ENCODE assay signal across 7 mouse cellular contexts in genomic region chrX:151046777-151047430, GRCm38 (mm10). TPM values are rescaled to one million over a fixed set of nuclear protein-coding genes. Genes with fewer than 3 reads are reported as not detected.
DNase-seq lines count a peak whose midpoint lies in the region; ATAC-seq and TF ChIP-seq lines count a peak whose summit lies in the region.

No protein-coding gene starts in this region.

- no peak overlapping the region for H3K27ac ChIP-seq in bone marrow macrophage, adult 2 months (ENCODE audit: insufficient read depth, low read depth, low read length)
- H3K27ac ChIP-seq in embryonic facial prominence, embryonic 14.5 days (replicated peaks; ENCODE audit: low read depth, low read length) = peak overlapping the region; percentile 88
- peak overlapping the region; percentile 91 for H3K27ac ChIP-seq in heart, embryonic 10.5 days
- peak overlapping the region; percentile 92 for H3K27ac ChIP-seq in kidney, embryonic 14.5 days (ENCODE audit: low read depth, low read length)
- H3K27ac ChIP-seq in limb, embryonic 14.5 days (replicated peaks; ENCODE audit: low read depth, low read length) = peak overlapping the region; percentile 87
- H3K27ac ChIP-seq in midbrain, embryonic 16.5 days (ENCODE audit: low read length) = peak overlapping the region; percentile 93

- peak; percentile 92 for DNase-seq in embryonic facial prominence, embryonic 14.5 days (ENCODE audit: low spot score)
- peak; percentile 90 for DNase-seq in heart, embryonic 10.5 days (ENCODE audit: low spot score)
- DNase-seq in limb, embryonic 14.5 days (ENCODE audit: low spot score) = peak; percentile 87
- peak; percentile 29 to 69 for DNase-seq in spleen, postnatal 4 days (ENCODE audit: low spot score in 2 of 2)

- no peaks in the 10 kb centered on the region; the same call in 1 of the 2 replicates for H3K27me3 ChIP-seq in embryonic facial prominence, embryonic 14.5 days (replicated peaks; ENCODE audit: control insufficient read depth, insufficient read depth, low read length)
- H3K27me3 ChIP-seq in heart, embryonic 10.5 days (ENCODE audit: insufficient read depth, poor library complexity, severe bottlenecking) = peaks cover 6% of the 10 kb centered on the region; the same call in 1 of the 2 replicates
- no peaks in the 10 kb centered on the region for H3K27me3 ChIP-seq in kidney, embryonic 14.5 days (ENCODE audit: control insufficient read depth, insufficient read depth, low read length)
- H3K27me3 ChIP-seq in limb, embryonic 14.5 days (ENCODE audit: control insufficient read depth, insufficient read depth, low read length) = no peaks in the 10 kb centered on the region
- no peaks in the 10 kb centered on the region; the same call in 1 of the 2 replicates for H3K27me3 ChIP-seq in midbrain, embryonic 16.5 days (ENCODE audit: control insufficient read depth, insufficient read depth, low read depth, low read length)

- TF ChIP-seq POLR2A in bone marrow macrophage, adult 2 months (IDR thresholded peaks at IDR 0.05; ENCODE audit: borderline replicate concordance, low read depth, low read length) = no peak
- TF ChIP-seq POLR2A in limb, embryonic 14.5 days (IDR thresholded peaks at IDR 0.05; ENCODE audit: borderline replicate concordance, extremely low read depth, insufficient read depth, insufficient read length) = 0 out of 2 replicates have a peak, but pooled peaks have one; percentile 50

- WGBS in embryonic facial prominence, embryonic 14.5 days = 28% methylated on average over 19 of the region's 62 CpGs
- WGBS in heart, embryonic 10.5 days = 20% methylated on average over 57 of the region's 62 CpGs
- WGBS in kidney, embryonic 14.5 days = 32% methylated on average over 46 of the region's 62 CpGs
- 16% methylated on average over 23 of the region's 62 CpGs for WGBS in limb, embryonic 14.5 days
- WGBS in midbrain, embryonic 16.5 days = 18% methylated on average over 43 of the region's 62 CpGs

- peak overlapping the region; percentile 61 for H3K4me2 ChIP-seq in embryonic facial prominence, embryonic 14.5 days (ENCODE audit: low read depth, low read length)
- H3K4me2 ChIP-seq in kidney, embryonic 14.5 days (replicated peaks; ENCODE audit: low read depth, low read length) = peak overlapping the region; percentile 60
- H3K4me2 ChIP-seq in limb, embryonic 14.5 days (replicated peaks; ENCODE audit: low read depth, low read length, severe bottlenecking) = peak overlapping the region; percentile 68
- peak overlapping the region; percentile 79 for H3K4me2 ChIP-seq in midbrain, embryonic 16.5 days (ENCODE audit: low read length)

- H3K9me3 ChIP-seq in embryonic facial prominence, embryonic 14.5 days (ENCODE audit: control insufficient read depth, low read length) = no peaks in the 10 kb centered on the region
- H3K9me3 ChIP-seq in heart, embryonic 10.5 days = no peaks in the 10 kb centered on the region
- H3K9me3 ChIP-seq in kidney, embryonic 14.5 days (ENCODE audit: control insufficient read depth, low read length) = no peaks in the 10 kb centered on the region
- no peaks in the 10 kb centered on the region for H3K9me3 ChIP-seq in limb, embryonic 14.5 days (ENCODE audit: control insufficient read depth, low read length)
- no peaks in the 10 kb centered on the region for H3K9me3 ChIP-seq in midbrain, embryonic 16.5 days (replicated peaks; ENCODE audit: control insufficient read depth, low read length, poor library complexity, severe bottlenecking)

- no peak for TF ChIP-seq CTCF in bone marrow macrophage, adult 2 months (IDR thresholded peaks at IDR 0.05; ENCODE audit: low read depth, low read length)

- peak; percentile 87 for ATAC-seq in embryonic facial prominence, embryonic 14.5 days (ENCODE audit: low read depth)
- peak; percentile 91 for ATAC-seq in kidney, embryonic 14.5 days (ENCODE audit: low FRiP score, low TSS enrichment)
- peak; percentile 90 for ATAC-seq in limb, embryonic 14.5 days (ENCODE audit: low FRiP score, low read depth)
- peak; percentile 93 for ATAC-seq in midbrain, embryonic 16.5 days

- peak overlapping the region; percentile 87 for H3K9ac ChIP-seq in embryonic facial prominence, embryonic 14.5 days (ENCODE audit: low read depth, low read length)
- peak overlapping the region; percentile 86 for H3K9ac ChIP-seq in kidney, embryonic 14.5 days (ENCODE audit: low read depth, low read length)
- peak overlapping the region; percentile 84 for H3K9ac ChIP-seq in limb, embryonic 14.5 days (ENCODE audit: low read depth, low read length, severe bottlenecking)
- peak overlapping the region; percentile 89 for H3K9ac ChIP-seq in midbrain, embryonic 16.5 days (ENCODE audit: low read depth, low read length)

- no peaks in the 10 kb centered on the region for H3K36me3 ChIP-seq in embryonic facial prominence, embryonic 14.5 days (ENCODE audit: control insufficient read depth, insufficient read depth, low read length)
- no peaks in the 10 kb centered on the region for H3K36me3 ChIP-seq in heart, embryonic 10.5 days
- no peaks in the 10 kb centered on the region for H3K36me3 ChIP-seq in kidney, embryonic 14.5 days (ENCODE audit: control insufficient read depth, insufficient read depth, low read length)
- H3K36me3 ChIP-seq in limb, embryonic 14.5 days (ENCODE audit: control insufficient read depth, insufficient read depth, low read length) = no peaks in the 10 kb centered on the region
- H3K36me3 ChIP-seq in midbrain, embryonic 16.5 days (ENCODE audit: control insufficient read depth, insufficient read depth, low read length) = no peaks in the 10 kb centered on the region

- peak overlapping the region; percentile 56 for H3K4me3 ChIP-seq in bone marrow macrophage, adult 2 months (ENCODE audit: insufficient read depth, low read length)
- H3K4me3 ChIP-seq in embryonic facial prominence, embryonic 14.5 days (ENCODE audit: low read depth, low read length) = peak overlapping the region; percentile 62
- H3K4me3 ChIP-seq in heart, embryonic 10.5 days = peak overlapping the region; percentile 73
- peak overlapping the region; percentile 66 for H3K4me3 ChIP-seq in kidney, embryonic 14.5 days (ENCODE audit: low read length)
- H3K4me3 ChIP-seq in limb, embryonic 14.5 days (replicated peaks; ENCODE audit: low read length) = peak overlapping the region; percentile 64
- H3K4me3 ChIP-seq in midbrain, embryonic 16.5 days (ENCODE audit: low read depth, low read length) = peak overlapping the region; percentile 65

- no peaks in the 10 kb centered on the region for H3K4me1 ChIP-seq in bone marrow macrophage, adult 2 months (ENCODE audit: control insufficient read depth, insufficient read depth, low read length)
- H3K4me1 ChIP-seq in embryonic facial prominence, embryonic 14.5 days (ENCODE audit: control insufficient read depth, insufficient read depth, low read length) = 0 out of 2 replicates have a peak, but pooled peaks cover 3% of the 10 kb centered on the region
- peaks cover 14% of the 10 kb centered on the region; the same call in 1 of the 2 replicates for H3K4me1 ChIP-seq in heart, embryonic 10.5 days
- 0 out of 2 replicates have a peak, but pooled peaks cover 9% of the 10 kb centered on the region for H3K4me1 ChIP-seq in kidney, embryonic 14.5 days (ENCODE audit: control insufficient read depth, insufficient read depth, low read length)
- 0 out of 2 replicates have a peak, but pooled peaks cover 5% of the 10 kb centered on the region for H3K4me1 ChIP-seq in limb, embryonic 14.5 days (ENCODE audit: control insufficient read depth, insufficient read depth, low read length)
- peaks cover 21% of the 10 kb centered on the region for H3K4me1 ChIP-seq in midbrain, embryonic 16.5 days (ENCODE audit: control insufficient read depth, insufficient read depth, low read length)

RNA-seq across cellular contexts. Expression of gene Fgd1, which starts 1.0 kb away (rescaled TPM):
- 0.24 and 0.34 TPM in 2 replicates for polyA plus RNA-seq in bone marrow macrophage, adult 2 months (2012; ENCODE audit: insufficient read depth, insufficient read length, missing spikeins)
- 11.9 and 13.2 TPM in 2 replicates for polyA plus RNA-seq in embryonic facial prominence, embryonic 14.5 days (2014; fragmentation: Nextera tagmentation; extraction: Ambion mirVana)
- polyA plus RNA-seq in heart, embryonic 10.5 days (2016; fragmentation: Nextera tagmentation; extraction: Ambion mirVana) = 6.7 and 9.3 TPM in 2 replicates
- 16.4 and 18.2 TPM in 2 replicates for polyA plus RNA-seq in kidney, embryonic 14.5 days (2014; fragmentation: Nextera tagmentation; extraction: Ambion mirVana)
- 42.8 and 49.9 TPM in 2 replicates for polyA plus RNA-seq in limb, embryonic 14.5 days (2012; rRNA removed)
- 15.7 and 18.6 TPM in 2 replicates for polyA plus RNA-seq in limb, embryonic 14.5 days (2014; fragmentation: Nextera tagmentation; extraction: Ambion mirVana)
- 13.1 and 13.4 TPM in 2 replicates for polyA plus RNA-seq in midbrain, embryonic 16.5 days (2015; fragmentation: Nextera tagmentation; extraction: Ambion mirVana)

RNA-seq across cellular contexts. Expression of gene Gnl3l, which starts 29.8 kb away (rescaled TPM):
- polyA plus RNA-seq in bone marrow macrophage, adult 2 months (2012; ENCODE audit: insufficient read depth, insufficient read length, missing spikeins) = 11.1 and 11.5 TPM in 2 replicates
- polyA plus RNA-seq in embryonic facial prominence, embryonic 14.5 days (2014; fragmentation: Nextera tagmentation; extraction: Ambion mirVana) = 24.0 and 24.7 TPM in 2 replicates
- polyA plus RNA-seq in heart, embryonic 10.5 days (2016; fragmentation: Nextera tagmentation; extraction: Ambion mirVana) = 29.4 and 32.9 TPM in 2 replicates
- 20.2 and 31.3 TPM in 2 replicates for polyA plus RNA-seq in kidney, embryonic 14.5 days (2014; fragmentation: Nextera tagmentation; extraction: Ambion mirVana)
- 17.2 and 17.6 TPM in 2 replicates for polyA plus RNA-seq in limb, embryonic 14.5 days (2012; rRNA removed)
- polyA plus RNA-seq in limb, embryonic 14.5 days (2014; fragmentation: Nextera tagmentation; extraction: Ambion mirVana) = 20.6 and 21.0 TPM in 2 replicates
- 94.7 and 95.9 TPM in 2 replicates for polyA plus RNA-seq in midbrain, embryonic 16.5 days (2015; fragmentation: Nextera tagmentation; extraction: Ambion mirVana)

RNA-seq across cellular contexts. Expression of gene Tsr2, which starts 49.4 kb away (rescaled TPM):
- polyA plus RNA-seq in bone marrow macrophage, adult 2 months (2012; ENCODE audit: insufficient read depth, insufficient read length, missing spikeins) = 10.4 and 11.5 TPM in 2 replicates
- 35.8 and 38.3 TPM in 2 replicates for polyA plus RNA-seq in embryonic facial prominence, embryonic 14.5 days (2014; fragmentation: Nextera tagmentation; extraction: Ambion mirVana)
- polyA plus RNA-seq in heart, embryonic 10.5 days (2016; fragmentation: Nextera tagmentation; extraction: Ambion mirVana) = 26.8 and 40.7 TPM in 2 replicates
- 42.0 and 46.1 TPM in 2 replicates for polyA plus RNA-seq in kidney, embryonic 14.5 days (2014; fragmentation: Nextera tagmentation; extraction: Ambion mirVana)
- 24.5 and 34.9 TPM in 2 replicates for polyA plus RNA-seq in limb, embryonic 14.5 days (2012; rRNA removed)
- 37.9 and 40.3 TPM in 2 replicates for polyA plus RNA-seq in limb, embryonic 14.5 days (2014; fragmentation: Nextera tagmentation; extraction: Ambion mirVana)
- polyA plus RNA-seq in midbrain, embryonic 16.5 days (2015; fragmentation: Nextera tagmentation; extraction: Ambion mirVana) = 38.2 and 38.8 TPM in 2 replicates
